Mouse (Mus musculus): ENCODE results near the gene Sh3bp1.

Gene Sh3bp1

DNA sequence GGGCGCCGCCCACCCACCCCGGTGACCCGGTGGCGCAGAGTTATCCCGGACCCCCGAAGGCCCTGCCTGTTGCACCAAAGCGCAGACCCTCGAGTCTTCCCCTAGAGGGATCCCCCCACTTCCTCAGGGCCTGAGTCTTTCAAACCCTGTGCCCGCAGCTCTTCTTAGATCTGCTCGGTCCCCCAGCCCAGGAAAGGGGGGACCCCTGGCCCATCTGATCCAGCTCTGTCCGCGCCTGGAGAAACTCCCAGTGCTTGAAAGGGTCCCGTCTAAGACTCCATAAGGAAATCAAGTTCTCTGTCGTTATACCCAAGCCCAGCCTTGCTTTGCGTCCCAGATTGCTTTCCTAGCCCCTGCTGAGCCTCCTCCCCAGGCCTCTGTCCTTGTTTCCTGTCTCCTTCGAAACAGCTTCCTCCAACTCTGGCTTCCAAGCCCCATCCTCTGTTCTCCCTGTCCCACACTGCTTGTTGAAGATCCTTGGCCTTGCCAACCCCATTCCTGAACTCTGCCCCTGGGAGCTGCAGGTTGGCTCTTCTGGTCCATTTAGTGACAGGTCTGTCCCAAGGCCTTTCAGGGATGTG is 21.7 kb upstream of the Sh3bp1 start:
- DNase-seq (ENCODE audit: low read depth): peak; percentile 36

DNA sequence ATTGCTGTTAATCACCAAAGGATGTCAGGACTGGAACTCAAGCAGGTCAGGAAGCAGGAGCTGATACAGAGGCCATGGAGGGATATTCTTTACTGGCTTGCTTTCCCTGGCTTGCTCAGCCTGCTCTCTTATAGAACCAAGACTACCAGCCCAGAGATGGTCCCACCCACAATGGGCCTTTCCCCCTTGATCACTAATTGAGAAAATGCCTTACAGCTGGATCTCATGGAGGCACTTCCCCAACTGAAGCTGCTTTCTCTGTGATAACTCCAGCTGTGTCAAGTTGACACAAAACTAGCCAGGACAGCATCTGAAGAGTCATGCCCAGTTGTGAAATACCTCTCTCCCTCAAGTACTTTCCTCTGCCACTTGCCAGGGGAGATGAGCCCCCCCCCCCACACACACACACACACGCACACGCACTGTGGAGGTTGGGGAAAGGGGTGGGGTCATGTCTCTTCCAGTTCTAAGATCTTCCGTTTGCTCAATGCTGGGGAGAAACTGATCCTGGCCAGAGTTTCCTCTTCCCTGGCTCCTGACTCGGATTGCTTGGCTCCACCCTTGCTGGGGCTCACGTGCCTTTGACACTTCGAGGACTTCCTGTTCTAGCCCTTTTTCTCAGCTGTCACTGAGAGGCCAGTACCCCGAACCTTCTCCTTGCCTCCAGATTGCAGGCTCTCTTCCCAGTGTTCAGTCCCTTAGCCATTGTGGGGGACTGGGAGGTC is 20.6 kb upstream of the Sh3bp1 start:
- DNase-seq (ENCODE audit: low read depth): peak; percentile 84

DNA sequence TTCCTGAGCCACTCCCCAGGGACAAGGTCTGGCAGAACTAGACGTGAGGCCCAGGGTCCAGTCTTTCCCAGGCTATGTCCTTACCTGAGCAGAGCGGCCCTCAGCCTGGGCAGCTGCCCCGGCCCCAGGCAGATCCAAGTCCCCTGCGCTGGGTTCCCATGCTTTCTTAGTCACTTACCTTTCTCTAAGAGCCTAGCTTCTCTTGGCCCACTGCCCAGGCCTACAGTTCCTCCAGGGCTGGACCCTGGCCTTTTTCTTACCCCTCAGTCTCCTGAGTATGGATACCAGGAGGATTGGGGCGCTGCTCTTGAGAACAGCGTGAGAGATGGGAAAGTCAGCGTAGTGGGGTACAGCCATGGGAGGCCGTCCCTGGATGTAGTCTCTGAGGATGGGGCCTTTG is 19.1 kb upstream of the Sh3bp1 start:
- no peak for DNase-seq (ENCODE audit: low read depth)

DNA sequence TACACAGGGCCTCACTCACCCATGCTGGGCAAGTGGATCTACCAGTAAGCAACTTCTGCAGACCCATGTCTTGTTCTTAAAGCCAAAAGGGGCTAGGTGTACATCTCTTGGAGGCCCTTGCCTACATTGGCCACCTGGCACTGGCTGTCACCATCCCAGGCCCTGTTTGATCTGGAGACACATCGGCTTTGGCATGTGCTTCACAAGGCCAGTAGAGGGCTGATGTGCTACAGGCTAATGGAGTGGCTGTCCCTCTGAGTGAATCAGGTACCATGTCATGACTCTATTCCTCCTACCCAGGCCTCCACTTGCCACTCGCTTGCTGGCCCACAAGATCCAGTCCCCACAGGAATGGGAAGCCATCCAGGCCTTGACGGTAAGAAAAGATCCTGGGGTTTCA is 17.7 kb upstream of the Sh3bp1 start:
- peak; percentile 31 for DNase-seq (ENCODE audit: low read depth)

DNA sequence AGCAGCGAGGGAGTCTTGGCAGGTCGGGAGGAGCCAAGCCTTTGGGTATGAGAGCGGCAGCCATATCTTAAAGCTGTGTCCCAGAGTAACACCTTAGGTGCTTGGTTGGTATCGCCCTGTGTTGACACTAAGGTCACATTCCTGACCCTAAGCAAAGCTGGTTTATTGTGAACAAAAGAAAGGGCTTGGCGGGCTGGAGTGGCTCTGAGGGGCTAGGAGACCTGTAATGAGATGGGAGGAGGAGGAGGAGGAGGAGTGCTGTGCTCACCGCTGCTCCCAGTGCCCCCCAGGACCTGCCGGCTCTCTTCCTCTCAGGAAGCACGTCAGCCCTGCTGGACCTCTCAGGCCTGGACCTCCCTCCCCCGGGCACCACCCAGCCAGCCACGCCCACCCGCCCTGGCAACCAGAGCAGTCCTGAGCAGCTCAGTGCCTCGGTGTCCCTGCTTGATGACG is 10.1 kb upstream of the Sh3bp1 start:
- no peak for DNase-seq (ENCODE audit: low read depth)

DNA sequence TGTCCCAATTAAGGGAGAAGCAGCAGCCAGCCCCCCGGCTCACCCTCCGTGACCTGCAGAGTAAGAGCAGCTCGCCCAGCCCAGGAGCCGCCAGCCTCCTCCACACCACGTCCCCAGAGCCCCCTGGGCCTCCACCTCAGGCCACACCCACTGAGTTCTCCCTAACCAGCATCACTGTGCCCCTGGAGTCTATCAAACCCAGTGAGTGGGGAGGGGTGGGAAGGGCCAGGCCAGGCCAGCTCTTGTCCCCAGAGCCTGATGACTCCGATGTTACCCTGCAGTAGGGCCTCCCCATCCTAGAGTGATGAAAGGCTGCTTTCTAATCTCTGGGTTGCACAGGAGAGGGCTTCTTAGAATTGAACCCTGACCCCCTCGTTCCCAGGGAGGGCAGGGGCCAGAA is 7.1 kb upstream of the Sh3bp1 start:
- no peak for DNase-seq (ENCODE audit: low read depth)

DNA sequence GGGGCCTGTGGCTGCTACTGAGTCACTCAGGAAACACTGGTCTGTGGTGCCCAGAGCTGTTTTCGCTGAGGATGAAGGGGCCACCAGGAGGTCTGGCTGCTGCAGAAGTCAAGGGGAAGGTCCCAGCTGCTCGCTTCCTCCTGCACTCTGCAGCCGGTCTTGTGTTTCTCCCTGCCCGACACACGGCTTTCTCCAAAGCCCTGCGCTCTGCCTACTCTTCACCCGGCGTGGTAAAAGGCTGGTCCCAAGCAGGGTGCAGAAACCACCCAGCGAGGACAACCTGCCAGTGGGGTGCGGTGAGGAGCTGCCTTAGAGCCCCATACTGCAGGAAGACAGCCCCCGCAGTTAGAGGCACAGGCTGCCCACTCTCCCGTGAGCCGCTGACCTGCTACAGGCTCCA is 4.8 kb upstream of the Sh3bp1 start:
- DNase-seq (ENCODE audit: low read depth): peak; percentile 86

DNA sequence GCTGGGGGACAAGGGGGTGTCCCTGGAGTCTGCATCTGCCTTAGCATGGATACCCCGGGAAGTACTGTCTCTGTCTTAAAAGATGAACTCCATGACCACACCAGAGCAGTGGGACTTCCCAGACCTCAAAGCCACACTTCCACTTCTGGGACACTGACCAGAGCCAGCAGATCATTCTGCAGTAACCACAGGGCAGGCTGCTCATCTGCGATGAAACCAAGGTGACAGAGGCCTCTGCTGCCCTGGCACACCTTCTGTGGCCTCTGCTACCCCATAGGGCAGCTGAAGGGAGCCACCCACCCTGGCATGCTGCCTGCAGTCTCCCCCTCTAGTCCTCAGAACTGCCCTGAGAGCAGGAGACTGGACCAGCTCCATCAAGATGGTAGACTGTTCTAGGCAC is 3.8 kb upstream of the Sh3bp1 start:
- peak; percentile 60 for DNase-seq (ENCODE audit: low read depth)

DNA sequence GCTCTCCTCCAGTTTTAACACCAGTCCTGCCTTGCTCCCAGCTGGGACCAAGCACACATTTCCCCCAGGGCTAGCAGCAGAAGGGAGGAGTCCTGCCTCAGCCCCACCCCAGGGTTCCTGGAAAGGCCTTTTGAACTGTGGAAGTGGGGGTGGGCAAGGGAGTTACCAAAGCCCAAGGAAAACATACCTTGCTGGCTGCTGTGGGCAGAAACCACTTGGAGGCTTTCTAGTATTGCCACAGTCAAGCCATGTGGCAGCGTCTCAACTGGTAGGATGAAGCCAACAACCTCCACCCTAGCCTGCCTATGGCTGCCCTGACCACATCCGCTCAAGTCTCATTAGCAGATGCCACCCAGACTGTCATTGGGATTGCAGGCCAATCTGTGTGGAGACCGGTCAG is 3.4 kb upstream of the Sh3bp1 start:
- peak; percentile 84 for DNase-seq (ENCODE audit: low read depth)

DNA sequence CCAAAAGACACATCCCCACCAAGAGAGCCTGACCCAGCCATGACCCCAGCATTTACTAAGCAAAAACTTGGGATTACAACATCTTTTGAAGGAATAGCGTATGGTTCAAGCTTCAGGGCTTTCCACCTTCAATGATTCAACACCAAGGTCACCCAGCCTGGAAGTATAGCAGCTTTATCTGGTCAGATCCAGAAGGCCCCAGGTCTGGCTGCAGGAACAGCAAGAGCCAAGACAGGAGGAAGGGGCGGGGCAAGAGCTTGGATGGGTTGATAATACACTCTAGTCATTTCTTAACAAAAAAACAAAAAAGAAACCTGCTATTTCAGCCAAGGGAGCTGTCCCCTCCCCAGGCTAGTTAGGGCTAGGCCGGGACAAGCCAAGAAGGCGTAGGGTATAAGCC is 2.1 kb upstream of the Sh3bp1 start:
- peak; percentile 58 for DNase-seq (ENCODE audit: low read depth)

DNA sequence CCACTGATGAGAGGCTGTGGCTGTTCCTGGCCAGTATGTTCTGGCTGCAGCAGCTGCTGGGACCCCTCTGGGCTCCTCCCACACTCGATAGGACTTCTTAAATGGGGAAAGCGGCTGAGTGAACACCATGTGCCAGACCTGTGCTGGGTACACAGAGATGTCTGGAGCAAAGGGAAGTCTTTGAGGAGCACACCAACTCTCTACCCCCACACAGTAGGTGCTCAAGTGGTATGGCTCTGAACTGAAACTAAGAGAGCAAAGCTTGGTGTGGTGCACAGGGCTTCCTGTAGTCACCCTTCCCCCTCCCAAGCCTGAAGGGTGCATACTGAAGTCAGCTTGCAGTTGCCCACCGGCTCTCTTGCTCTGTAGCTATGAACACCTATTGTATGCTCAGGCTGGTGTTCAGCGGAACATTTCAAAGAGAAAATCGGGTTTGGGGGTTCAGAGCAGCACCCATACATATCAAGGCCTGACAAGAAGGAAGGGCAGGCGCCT is 1.0 kb upstream of the Sh3bp1 start:
- DNase-seq (ENCODE audit: low read depth): no peak

DNA sequence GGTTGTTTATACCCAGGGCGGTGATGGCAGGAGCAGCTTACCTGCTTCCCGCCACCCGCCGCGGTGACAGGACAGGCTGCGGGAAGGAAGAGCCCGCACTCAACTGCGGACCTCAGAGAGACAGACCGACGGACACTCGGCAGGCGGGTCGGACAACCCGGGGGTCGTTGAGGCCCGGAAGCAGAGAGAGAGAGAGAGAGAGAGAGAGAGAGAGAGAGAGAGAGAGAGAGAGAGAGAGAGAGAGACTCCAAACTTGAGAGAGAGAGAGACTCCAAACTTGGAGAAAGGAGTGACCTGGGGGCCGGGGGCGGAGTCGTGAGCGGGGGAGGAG is 194 bp upstream of the Sh3bp1 start, which contains the start of gene Gm49510:
Gene Gm49510, plus strand, starts transcription at position 259 of the 331 bp plus-strand sequence.
- DNase-seq (ENCODE audit: low read depth): peak; percentile 61

DNA sequence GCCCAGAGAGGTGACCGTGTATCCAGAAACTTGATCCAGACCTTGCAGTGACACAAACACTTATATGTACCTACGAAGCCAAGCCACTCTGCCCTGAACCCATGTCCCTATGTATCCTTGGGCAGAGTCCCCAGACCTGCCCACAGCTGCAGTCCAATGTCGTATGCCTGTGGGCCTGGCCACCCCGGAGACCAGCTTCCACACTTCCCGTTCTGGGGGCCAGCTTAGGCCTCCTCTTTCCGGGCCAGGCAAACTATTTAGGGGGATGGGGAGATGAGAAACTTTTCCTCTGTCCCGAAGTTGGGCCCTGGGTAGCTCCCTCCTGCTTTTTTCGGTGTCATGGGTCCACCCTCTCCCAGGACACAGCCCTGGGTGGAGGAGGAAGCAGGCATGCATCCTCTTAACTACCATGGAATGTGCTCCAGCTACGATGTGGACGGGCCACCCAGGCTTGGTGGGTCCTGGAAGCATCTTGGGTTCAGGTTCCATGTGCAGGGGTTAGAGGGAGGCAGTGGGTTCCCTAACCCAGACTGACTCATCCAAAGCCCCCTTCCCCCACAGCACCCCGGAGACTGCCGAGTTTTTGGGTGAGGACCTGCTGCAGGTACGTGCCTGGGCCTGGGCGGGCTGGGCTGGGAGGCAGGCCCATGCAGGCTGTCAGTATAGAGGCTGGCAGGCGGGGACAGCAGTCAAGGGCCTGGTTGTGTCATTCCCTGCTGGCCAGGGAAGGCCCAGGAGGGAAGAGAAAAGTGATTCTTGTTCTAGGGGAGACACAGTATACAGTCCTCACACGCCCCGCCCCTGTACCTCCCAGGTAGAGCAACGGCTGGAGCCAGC is 1.2 kb downstream of the Sh3bp1 start:
- no peak for DNase-seq (ENCODE audit: low read depth)

DNA sequence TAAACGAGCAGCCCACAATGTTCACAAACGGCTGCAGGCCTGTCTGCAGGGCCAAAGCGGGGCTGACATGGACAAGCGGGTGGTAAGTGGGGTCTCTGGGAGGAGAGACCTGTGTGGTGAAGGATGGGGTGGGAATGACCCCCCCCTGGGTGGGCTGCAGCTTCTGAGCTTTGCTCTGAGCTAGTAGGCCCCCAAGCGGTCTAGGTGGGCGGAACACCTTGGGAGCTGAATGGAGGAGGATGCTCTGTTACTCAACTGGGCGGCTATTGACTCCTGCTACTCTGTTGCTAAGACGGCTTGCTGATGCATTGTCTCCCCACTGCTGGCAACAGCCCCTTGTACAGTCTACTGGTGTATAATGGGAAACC is 1.8 kb downstream of the Sh3bp1 start:
- DNase-seq (ENCODE audit: low read depth): no peak

DNA sequence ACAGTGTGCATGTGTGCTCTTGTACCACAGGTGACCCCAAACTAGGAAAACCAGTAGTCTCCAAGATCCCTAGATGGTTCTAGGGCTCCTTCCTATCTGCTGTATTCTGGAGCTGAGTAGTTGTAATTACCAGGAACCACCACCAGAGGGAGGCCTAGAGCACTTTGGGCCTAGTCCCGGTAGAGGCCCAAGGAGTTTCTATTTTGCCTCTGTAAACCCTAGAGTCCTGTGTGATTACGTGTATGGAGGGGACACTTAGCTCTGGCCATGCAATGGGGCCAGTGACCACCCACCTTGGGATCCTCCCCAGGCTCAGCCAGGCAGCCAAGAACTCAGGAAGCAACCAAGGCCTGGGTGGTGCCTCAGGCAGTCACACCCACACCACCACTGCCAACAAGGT is 3.7 kb downstream of the Sh3bp1 start:
- DNase-seq (ENCODE audit: low read depth): peak; percentile 82

DNA sequence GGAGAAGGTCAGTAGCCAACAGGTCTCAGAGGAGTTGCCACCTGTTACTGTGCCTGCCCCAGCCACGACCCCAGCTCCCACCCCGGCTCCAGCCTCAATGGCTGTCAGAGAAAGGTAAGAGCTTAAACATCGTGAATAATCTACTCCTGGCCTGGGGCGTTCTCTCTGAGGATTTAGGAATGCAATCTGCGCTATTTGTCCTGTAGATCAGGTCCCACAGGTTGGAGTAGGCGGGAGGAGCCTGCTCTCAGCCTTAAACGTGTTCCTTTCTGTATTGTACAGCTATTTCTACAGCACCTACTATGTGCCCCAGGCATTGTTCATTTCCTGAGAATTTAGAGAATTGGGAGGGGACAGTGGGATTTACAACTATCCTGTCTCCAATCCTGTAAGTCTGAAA is 8.8 kb downstream of the Sh3bp1 start:
- no peak for DNase-seq (ENCODE audit: low read depth)

DNA sequence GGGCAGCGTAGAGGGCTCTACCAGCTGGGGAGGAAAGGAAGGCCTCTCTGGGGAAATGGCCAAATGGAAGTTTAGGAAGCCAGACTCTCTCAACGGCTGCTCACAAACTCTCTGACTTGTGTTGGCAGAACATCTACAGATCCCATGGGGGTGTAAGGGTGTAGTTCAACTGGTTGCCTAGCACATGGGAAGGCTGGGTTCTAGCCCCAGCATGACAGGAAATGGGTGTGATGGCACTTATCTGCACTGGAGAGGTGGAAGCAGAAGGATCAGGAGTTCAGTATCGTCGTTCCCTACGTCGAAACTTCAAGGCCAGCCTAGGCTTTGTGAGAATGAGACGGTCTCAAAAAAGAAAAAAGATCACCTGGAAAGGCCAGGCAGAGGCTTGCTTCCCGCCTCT is 9.4 kb downstream of the Sh3bp1 start:
- no peak for DNase-seq (ENCODE audit: low read depth)

DNA sequence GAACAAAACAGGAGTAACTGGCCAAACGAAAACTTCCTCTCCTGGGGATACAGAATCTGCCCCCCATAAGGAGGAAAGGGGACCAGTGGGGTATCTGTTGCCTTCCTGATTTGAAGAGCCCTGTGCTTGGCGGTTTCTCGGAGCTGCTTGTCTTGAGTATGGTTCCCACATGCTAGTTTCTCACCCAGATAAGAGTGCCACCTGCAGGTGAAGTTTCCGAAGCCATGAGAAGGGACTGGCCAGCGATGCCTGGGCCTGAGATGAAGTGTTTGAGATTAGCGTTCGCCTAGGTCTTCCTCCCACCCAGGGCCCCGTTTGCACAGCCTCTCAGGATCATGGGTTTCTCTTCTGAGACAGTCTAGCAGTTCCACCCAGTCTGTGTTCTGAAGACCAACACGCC is 12.5 kb downstream of the Sh3bp1 start:
- DNase-seq (ENCODE audit: low read depth): peak; percentile 68

DNA sequence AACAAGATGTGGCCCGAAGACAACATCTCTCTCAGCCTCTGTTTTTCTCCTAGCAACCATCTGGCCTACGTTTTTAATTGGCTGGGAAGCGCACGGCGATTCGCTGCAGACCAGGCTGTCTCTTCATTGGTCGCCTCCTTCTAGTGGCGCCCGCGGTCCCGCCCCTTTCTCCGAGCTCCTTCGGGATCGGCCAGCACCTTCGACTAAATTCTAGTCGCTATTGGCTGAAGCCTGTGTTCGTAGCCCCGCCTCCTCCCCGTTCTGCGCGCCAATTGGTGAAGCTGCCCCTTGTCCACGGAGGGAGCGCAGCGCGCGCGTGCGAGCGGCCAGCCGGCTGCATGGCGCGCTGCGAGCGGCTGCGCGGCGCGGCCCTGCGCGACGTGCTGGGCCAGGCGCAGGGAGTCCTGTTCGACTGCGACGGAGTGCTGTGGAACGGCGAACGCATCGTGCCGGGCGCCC is 14.1 kb downstream of the Sh3bp1 start, which contains the start of gene Pdxp:
Gene Pdxp, plus strand, starts transcription at position 288 of the 459 bp plus-strand sequence.
- peak; percentile 98 for DNase-seq (ENCODE audit: low read depth)

DNA sequence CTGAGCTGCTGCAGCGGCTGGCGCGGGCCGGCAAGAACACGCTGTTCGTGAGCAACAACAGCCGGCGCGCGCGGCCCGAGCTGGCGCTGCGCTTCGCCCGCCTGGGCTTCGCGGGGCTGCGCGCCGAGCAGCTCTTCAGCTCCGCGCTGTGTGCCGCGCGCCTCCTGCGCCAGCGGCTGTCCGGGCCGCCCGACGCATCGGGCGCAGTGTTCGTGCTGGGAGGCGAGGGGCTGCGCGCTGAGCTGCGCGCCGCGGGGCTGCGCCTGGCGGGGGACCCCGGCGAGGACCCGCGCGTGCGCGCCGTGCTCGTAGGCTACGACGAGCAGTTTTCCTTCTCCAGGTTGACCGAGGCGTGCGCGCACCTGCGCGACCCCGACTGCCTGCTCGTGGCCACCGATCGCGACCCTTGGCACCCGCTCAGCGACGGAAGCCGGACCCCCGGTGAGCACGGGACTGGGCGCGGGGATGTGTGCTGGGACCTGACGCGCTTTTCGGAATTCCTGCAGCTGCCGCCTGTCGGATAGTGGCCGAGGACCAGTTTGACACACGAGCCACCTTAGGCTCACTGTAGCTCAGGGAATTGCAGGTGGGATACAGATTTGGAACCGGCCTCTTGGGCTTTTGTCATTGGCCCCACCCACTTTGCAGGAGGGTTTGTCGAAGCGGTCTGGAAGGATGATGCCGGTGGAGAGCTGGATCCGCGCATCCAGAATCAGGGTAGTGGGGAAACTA is 14.7 kb downstream of the Sh3bp1 start:
- no peak for DNase-seq (ENCODE audit: low read depth)

DNA sequence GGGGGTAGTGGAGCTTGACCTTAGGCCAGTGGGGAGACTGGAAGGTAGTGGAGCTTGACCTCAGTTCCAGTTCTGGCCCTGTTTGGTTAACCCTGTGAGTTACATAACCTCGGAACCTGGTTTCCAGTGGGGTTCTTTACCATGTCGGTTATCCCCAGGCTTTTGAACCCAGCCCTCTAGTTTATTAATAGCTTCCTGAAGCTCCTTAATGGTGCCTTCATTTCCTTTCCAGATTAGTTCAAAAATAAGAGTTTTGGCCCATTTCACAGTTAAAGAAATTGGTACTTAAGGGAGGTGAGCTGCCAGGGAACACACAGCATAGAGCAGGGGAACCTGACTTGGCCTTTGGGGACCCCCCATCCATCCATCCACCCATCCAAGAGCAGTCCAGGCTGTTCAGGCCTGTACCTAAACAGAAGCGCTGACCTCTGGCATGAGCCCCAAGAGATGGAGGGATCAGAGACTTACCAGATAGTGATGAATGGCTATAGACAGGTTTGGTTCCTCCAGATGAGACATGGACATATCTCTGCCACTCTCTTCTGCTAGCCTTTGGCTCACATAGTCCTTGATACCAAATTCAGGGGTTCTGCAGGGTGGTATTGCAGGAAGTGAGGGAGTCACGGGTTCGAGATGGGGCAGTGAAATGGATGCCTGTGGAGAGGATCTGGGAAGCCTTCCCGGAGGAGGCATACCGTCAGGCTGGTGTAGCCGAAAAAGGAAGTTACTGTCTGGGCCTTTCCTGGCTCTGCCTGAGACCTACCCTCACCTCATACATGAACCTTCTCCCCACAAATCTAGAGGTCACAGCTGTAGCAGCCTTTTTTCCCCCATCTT is 15.5 kb downstream of the Sh3bp1 start:
- no peak for DNase-seq (ENCODE audit: low read depth)
